Mouse (Mus musculus) retina, postnatal 7 days (tissue): ENCODE data around the gene Zfp362.
A peak's percentile ranks its signal among the peaks of the same experiment; 100 is the strongest.

Source experiments
- DNase-seq: peaks from one replicate; pipeline ENCODE4 v3.0.0-alpha.2; 2012; ENCODE audit warnings: low read depth, low spot score

Gene Zfp362

DNA sequence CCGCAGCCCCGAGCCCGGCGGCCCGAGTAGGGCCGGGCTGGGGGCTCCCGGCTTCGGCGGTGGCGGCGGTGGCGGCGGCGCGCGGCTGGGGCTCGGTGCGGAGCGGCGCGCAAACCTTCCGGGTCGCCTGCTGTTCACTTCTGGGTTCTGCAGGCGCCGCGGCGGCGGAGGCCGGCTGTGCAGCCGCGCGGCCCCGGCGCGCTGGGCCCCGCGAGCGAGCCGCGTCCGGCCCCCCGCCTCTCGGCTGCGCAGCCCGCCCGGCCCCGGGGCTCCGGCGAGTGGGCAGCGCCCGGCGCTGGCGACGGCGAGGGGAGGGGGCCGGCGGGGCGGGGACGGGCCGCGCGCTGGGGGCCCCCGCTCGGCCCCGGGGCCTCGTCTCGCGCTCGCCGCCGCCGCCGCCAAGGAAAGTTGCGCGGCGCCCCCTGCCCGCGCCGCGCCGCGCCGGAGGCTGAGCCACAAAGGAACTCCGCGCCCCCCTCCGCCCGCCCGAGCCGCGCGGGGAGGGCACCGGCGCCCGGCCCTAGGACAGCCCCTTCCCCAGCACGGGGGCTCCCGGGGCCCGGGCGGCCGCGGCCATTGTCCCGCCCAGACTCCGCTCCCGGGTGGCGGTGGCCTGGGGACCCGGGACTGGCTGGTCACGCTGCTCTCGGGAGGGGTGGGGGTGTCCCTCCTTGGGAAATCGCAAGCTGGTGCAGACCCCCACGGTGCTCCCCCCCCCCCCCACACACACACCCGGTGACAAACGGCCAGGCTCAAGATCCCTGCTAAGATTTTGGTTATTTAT is at the start of gene Zfp362:
Zfp362 (minus strand) TSS at position 3 of the 784 bp plus-strand sequence.
- DNase-seq = peak; percentile 40

DNA sequence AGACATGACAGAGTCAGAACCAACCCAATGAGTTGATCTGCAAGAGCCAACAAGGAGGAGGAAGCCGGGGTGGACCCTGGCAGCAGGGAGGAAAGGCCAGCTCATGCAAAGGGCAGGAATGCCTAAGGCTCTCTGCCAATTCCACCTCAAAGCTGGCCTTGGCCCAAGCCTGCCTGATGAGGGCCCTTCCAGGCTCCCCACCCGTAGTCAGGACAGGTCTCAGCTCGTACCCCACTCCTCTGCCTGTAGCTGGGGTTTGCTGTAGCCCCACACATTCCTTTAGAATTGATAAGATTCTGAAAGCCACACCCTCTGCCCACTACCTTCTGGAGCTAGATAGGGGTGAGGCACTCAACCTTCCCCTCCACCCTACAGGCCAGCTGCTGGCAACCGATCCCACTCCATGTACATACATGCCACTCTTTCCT is 49.8 kb upstream of the Zfp362 start:
- DNase-seq = no peak

DNA sequence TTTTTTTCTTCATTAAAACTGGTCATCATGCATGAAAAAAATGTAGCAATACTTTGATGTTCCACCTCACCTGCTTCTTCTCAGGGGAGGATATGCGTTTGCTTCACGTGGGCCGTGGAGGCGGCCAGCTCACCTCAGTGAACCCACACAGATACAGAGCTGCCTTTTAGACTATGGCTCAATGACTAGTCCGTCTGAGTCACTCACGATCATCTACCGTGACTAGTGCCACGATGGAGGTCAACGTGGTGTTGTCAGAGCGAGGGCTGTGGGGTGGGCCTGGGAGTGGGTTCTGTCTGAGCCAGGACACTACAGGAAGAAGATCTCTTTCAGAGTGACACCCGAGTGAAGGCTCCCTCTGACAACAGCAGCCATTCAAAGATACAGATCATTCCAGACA is 47.3 kb upstream of the Zfp362 start:
- DNase-seq = no peak

DNA sequence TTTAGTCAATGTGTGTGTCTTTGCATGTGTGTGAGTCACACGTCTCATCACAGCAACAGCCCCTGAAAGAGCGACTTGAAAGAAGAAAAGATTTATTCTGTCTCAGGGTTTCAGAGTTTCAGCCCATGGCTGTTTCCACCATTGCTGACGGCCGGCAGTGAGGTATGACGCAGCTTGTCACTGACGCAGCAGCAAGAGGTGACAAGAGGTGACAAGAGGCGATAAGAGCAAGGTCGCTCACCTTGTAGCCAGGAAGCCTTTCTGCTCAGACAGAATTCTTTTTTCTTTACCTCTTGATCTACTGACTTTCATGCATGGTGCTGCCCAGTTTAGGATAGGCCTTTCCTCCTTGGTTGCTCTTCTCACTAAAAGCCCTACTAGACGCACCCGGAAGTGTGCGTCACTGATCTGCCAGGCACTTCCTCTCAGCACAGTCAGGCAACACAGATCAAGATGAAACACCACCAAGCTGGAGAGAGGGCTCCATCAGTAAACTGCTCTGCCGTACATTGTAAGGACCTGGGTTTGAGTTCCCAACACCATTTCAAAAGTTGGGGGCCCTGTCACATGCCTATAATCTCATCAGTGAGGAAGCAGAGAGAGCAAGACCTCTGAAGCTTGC is 46.5 kb upstream of the Zfp362 start:
- DNase-seq = no peak

DNA sequence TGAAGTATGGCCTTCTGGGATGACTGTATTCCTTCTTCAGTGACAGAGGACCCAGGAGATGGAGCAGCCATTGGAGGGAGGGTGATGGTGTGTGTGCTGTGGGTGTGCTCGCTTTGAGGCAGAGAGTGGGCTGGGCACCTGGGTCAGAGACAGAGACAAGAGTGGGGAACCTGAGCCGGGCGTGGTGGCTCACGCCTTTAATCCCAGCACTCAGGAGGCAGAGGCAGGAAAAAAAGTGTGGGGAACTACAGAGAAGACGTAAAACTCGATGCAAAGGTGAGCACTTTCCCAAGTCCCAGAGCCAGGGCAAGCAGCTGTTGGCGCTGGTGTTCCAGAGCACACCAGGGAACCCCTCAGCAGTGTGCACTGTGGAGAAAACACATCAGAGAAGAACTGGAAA is 43.8 kb upstream of the Zfp362 start:
- no peak for DNase-seq

DNA sequence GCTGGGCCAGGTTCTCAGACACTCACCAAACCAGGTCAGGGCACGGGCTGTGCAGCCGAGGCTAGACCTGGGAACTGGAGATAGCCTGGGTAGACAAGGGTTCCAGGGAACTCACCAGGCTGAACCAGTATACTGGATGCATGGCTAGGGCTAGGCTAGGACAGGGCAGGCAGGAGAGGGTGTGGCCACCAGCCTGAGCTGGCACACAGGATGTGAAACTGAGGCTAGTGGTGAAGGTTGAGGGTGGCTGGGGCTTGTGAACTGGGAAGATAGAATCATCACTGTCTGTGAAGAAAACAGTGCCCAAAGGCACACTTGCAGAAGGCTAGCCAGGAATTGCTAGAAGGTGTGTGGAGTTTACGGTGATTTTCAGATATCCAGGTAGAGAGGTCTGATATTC is 43.1 kb upstream of the Zfp362 start:
- no peak for DNase-seq

DNA sequence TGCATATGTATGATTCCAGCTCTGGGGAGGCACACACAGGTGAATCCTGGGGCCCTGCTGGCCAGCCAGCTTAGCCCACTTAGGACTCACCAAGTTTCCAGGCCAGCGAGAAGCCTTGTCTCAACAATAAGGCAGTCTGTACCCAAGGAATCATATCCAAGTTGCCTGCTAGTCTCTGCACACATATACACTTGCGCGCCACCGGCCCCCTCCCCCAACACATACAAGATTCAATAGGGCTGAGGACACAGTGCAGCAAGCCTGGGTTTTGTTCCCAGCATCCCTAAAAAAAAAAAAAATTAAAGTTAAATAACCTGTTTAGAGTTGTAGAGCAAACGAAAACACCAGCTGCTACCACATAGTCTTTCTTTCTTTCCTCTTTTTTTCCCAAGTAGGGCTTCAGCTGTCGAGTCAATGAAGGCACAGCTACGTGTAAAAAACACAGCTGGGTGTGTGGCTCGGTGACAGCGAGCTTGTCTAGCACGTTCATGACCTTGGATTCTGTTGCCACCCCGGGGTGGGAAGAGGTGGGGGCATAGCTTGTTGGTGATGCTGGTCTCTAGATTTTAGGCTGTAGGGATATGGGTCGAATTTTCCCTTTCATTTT is 39.6 kb upstream of the Zfp362 start:
- DNase-seq = no peak

DNA sequence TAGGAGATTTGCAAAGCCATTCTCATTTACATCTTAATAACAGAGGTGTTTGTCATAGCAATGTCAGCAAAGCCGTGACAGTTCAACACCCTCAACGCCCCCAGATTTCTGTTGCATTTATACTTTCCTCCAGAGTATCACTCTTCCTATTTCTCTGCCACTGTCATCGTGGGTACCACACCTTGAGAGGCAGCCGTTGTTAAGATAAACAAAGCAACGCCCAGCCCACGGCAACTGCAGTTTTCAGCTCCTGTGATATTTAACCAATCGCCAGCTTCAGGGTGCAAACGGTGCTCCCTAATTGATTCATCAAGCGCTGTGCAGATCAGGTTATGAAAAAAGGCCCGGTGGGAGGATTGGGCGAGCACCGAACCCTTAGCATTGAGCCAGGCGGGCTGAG is 38.7 kb upstream of the Zfp362 start:
- no peak for DNase-seq

DNA sequence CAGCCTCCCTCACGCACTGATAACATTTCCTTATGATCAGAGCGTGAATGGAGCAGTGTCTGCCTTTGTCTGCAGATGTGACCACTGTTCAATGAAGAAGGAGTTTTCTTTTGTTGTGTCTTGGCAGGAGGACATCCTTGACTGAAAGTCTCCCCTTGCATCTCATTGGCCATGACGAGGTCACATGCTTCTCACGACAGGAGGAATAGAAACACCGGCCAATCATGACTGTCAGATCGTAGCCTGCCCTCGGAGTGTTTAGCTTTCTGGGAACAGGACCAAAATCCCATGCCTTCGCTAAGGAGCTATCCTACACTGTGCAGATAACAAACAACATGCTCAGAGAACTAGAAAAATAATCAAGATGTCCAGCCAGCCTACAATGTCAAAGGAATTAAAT is 35.4 kb upstream of the Zfp362 start:
- no peak for DNase-seq

DNA sequence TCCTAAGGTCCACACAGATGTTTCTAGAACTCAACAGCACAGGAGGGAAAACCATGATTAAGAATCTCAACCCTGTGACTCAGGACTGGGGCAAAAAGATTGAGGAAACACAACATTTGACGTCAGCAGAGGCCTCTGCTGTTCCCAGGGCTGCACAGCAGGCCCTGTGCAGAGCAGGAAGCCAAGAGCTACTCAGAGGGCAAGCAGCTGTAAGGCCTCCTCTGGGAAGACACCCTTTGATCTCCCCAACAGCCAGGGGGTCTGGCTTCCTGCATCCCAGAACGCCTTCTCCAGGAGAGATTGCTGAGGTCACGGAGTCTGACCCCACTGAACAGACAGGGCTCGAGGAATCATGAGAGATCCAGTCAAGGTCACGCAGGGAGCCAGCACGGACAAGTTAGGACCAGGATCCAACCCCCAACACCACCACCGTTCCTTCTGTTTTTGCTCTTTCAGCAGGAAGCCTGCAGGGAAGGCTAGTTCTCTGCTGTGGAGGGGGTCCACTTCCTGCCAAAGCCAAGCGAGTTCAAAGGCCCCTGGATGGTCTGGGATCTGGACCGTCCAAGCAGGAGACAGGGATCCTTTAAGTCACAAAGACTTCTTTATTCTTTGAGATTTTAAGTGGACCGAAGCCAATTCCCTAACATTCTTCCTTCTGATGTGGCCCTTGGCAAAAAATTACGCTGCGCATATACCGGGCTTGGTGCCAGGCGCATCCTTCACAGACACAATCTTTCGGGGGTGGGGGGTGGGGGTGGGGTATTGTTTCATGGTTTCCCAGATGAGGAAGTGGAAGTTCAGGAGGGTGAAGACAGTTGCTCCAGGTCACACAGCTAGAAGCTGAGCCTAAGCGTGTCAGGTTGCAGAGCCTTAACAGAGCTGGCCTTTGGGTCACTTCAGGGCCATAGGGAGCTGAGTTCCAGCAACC is 34.2 kb upstream of the Zfp362 start:
- no peak for DNase-seq

DNA sequence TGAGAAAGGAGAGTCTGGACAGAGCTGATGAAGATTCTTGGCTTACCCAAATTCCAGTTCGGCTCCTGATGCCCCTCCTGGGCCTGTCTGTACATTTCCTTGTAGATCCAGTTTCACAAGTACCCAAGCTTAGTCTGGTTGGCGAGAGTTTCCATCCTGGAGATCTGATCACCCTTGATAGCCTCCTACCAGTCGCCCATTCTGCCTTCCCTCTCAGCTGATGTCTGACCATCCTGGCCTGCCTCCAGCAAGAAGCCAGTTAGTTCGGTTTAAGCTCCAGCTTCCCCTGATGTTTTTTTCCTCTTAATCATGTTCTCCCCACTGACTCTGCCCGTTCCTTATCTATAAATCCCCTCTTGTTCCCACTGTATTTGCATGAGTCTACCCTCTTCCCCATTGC is 32.4 kb upstream of the Zfp362 start:
- no peak for DNase-seq

DNA sequence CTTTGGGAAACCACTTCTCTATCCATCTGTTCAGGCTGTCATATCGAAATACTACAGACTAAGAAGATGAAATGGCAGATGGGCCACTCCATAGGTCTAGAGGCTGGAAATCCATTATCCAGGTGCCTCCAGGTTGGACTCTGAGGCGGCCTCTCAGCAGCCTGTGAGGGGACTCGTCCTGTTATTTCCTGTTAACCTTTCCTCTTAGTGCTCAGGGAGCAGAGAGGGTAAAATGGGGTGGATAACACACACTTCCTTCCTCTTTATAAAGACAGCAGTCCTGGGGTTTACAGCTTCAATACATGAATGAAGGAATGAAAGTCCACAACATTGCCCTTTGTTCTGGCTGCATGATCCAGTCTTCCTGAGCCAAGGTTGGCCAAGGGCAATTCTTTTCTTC is 18.3 kb upstream of the Zfp362 start:
- DNase-seq = no peak

DNA sequence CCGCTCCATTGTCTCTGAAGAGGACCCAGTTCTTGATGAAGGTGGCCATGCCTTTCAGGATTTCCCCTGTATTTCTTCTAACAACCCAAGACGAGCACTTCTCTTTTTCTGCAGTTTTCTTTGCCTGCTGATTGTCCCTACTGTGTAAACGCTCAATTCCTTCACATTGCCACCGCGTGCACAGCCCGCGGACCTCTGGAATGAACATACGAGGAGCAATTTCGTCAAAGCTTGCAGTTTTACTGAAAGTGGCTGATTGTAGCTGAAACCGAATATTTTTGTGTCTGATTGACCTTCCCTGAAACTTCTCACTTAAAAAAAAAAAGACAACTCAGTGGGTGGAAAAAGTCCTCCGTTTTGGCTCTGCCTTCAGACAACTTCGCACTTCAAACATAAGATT is 14.7 kb upstream of the Zfp362 start:
- no peak for DNase-seq

DNA sequence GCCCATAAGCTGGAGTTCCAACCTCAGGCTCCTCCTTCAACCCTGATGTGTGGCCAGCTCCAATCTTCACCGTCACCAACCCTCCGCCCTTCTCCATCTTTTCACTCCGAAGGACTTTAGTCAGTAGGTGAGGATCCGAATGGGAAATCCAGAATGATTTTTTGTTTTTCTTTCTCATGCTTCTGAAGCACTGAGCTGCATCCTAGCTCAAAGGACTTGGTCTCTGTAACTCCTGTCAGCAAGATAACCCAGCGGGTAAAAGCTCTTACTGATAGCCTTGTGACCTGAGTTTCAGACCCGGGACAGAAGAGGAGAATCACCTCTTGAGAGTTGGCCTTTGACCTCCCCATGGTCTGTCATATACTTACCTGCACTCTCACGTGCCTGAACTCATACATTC is 11.2 kb upstream of the Zfp362 start:
- no peak for DNase-seq

DNA sequence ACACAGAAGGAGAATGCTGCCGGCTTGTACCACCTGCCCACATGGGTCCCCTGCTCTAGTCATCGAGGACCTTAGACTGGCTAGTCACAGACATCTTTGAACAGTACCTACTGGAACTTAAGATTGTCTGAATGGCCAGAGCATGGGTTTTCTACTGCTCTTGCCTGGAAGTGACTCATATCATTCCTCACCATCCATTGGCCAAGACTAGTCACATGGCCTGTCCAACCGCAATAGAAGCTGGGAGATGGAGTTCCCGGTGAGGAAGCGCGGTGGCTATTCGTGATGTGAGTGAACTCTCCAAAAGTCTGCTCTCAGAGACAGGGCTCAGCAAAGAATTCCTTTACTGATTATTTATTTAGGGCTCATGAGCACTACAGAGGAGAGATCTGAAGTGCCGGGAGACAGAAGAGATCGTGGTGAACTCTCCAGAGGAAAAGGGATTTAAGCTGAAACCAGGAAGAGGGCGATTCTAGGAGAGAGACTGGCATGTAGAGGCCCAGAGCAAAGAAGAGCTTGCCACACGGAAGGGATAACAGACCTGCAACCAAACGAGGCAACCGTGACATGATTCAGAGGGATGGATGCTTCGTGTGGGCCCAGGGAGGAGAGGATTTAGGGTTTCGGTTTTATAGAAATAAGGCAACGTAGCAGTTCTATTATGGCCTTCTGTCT is 5.7 kb upstream of the Zfp362 start:
- peak; percentile 70 for DNase-seq

DNA sequence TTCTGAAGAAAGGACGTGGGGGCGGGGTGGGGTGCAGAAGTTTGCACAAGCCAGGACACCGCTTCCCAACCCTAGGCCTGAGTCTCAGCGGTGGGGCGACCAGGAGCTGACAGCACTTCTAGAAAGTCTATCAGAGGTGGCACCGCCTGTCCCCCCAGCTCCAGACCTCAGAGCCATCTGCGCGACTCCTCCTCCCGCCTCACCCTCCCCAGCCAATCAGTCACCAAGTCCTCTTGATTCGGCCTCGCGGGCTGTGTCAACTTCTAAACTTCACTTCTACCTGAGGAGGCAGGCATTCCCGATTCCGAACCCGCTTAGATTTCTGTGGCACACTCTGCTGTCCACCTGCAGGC is 958 bp upstream of the Zfp362 start:
- DNase-seq = no peak

DNA sequence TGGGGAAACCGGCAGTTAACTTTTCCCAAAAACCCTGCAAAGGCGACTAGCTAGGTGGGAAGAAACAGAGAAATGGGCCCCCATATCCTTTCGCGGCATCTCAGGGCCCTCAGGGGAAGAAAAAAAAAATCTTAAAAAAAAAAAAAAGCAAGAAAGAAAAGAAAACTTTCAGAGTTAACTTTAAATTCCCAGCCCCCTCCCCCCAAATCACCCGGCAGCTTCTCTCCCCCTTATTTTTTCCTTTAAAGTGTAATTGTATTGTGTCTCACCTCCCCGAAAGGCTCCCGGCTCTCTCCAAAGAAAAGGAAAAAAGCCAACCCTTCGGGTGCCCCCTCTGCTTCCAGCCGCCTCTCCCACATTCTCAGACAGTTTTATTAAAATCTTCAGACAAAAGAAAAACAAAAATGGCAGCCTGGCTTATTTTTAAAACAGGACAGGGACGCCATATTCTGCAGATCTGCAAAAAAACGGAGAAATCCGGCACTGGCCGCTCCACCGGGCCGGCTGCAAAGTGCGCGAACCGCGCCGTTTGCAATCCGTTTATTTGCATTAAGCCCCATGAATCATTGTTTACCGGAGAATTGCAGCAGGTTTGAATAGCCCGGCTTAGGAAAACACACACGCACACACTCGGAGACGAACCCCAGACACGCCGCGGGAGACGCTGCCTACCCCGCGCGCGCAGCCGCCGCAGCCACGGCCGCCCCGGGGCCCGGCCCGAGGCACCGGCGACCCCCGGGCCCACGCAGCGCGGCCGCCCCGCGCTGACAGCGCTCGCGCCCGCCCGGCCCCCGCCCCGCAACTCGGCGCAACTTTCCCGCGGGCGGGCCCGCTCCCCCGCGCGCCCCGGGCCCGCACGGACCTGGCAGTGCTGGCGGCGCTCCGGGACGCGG is 449 bp downstream of the Zfp362 start:
- DNase-seq = peak; percentile 27

DNA sequence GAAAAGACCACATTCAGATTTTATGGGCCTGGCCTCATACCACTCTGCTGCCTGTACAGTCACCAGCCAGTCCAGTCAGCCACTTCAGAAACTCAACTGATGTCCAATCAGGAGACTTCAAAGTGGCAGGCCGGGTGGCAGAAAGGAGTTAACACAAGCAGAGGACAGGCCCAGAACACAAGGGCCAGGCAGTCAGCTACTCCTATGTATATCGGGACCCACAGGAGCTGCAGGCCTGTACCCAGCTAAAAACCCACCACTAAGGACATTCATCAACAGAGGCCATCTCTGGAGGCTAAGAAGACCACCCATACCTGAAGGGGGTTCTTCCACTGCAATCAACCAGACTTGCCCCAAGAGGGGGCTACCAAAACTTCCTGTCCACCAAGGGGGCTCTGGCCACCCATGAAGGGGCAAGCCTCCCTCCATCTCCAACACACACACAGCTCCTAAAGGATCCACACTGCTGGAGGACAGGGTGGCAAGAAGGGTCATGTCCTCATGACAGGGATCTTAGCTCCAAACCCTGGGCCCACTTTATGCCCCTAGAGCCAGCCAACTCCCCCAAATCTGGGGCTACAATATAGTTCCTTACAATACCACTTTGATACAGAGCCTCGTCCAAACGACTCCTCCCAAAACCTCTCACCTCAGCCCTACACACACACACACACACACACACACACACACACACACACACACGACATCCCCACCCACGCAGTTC is 1.3 kb downstream of the Zfp362 start:
- DNase-seq = no peak

DNA sequence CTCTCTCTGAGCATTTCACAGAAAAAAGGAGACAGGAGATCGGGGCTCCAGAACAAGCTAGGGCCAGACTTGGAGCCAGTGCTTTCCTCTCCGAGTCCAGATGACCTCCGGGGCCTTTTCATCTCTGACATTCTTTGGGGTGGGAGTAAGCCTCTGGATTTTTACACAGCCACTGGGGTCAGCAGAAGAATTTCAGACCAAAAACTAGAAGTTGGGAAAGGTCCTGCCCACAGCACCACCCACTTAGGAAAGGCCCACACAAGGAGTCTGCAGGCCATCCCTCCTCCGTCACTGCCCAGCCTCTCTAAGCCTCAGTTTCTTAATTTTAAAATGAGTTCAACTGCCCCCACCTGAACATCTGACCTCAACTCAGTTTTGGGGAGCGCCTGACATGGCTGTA is 2.3 kb downstream of the Zfp362 start:
- DNase-seq = no peak
